Mouse (Mus musculus): ENCODE data around the gene 1600015I10Rik. TPM values are rescaled to one million over a fixed set of nuclear protein-coding genes. Genes with fewer than 3 reads are reported as not detected.

Gene 1600015I10Rik
- polyA plus RNA-seq, 1 experiment from 2014 or later, result 0.14 TPM

DNA sequence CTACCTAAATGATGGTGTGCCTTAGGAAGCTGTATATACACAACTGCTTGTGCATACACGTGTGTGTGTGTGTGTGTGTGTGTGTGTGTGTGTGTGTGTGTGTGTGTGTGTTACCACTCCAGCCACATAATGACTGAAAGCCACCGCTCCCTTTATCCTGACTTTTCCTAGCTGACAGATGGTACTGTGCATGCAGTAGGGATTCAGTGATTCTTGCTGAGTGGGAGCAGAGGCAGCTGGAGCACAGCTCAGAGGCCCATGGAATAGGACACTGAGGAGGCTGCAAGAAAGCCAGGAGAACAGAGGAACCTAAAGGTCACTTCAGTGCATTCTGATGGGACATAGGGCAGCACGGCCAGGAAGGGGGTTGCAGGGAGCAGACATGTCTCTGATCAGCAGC lies 52.6 kb downstream of the 1600015I10Rik start:
- WGBS (ENCODE audit: insufficient replicate concordance), result 63% methylated on average over 3 of the region's 3 CpGs
- Histone ChIP-seq H3K4me1 (ENCODE audit: control insufficient read depth, insufficient read depth, low read length) (no peaks in the 10 kb centered on the region), H3K9ac (ENCODE audit: low read depth, low read length) (no peak overlapping the region), H3K36me3 (ENCODE audit: control insufficient read depth, insufficient read depth, low read length) (no peaks in the 10 kb centered on the region), H3K4me2 (no peak overlapping the region), H3K27me3 (ENCODE audit: control insufficient read depth, insufficient read depth, low read length) (no peaks in the 10 kb centered on the region), H3K27ac (ENCODE audit: low read depth, low read length) (no peak overlapping the region), H3K4me3 (ENCODE audit: low read depth, low read length) (no peak overlapping the region), H3K9me3 (replicated peaks; ENCODE audit: control insufficient read depth, low read length) (no peaks in the 10 kb centered on the region)
- no peak for ATAC-seq (replicated peaks; ENCODE audit: insufficient number of reproducible peaks, low FRiP score, low TSS enrichment)

Other genes with a start within 250 kb of the 1600015I10Rik start
- gene Gimap4, start 245.3 kb upstream of the 1600015I10Rik start, polyA plus RNA-seq (2014; fragmentation: Nextera tagmentation; extraction: Ambion mirVana), result 8.6 and 10.0 TPM in 2 replicates
- gene Gimap6, start 221.7 kb upstream of the 1600015I10Rik start, polyA plus RNA-seq (2014; fragmentation: Nextera tagmentation; extraction: Ambion mirVana), result 30.5 and 30.6 TPM in 2 replicates
- gene Gm28053, start 211.3 kb upstream of the 1600015I10Rik start, polyA plus RNA-seq (2014; fragmentation: Nextera tagmentation; extraction: Ambion mirVana), result 2.6 and 4.8 TPM in 2 replicates
- not detected in 2 replicates for gene Gimap7, start 211.3 kb upstream of the 1600015I10Rik start, polyA plus RNA-seq (2014; fragmentation: Nextera tagmentation; extraction: Ambion mirVana)
- gene Gimap1, start 190.8 kb upstream of the 1600015I10Rik start, polyA plus RNA-seq (2014; fragmentation: Nextera tagmentation; extraction: Ambion mirVana), result 17.6 and 22.5 TPM in 2 replicates
- gene Gimap5, start 183.7 kb upstream of the 1600015I10Rik start, polyA plus RNA-seq (2014; fragmentation: Nextera tagmentation; extraction: Ambion mirVana), result 5.3 and 5.9 TPM in 2 replicates
- not detected in 2 replicates for gene Gimap3, start 159.0 kb upstream of the 1600015I10Rik start, polyA plus RNA-seq (2014; fragmentation: Nextera tagmentation; extraction: Ambion mirVana)
- gene Tmem176a, start 89.0 kb upstream of the 1600015I10Rik start, polyA plus RNA-seq (2014; fragmentation: Nextera tagmentation; extraction: Ambion mirVana), result 104 and 108 TPM in 2 replicates
- gene Tmem176b, start 88.4 kb upstream of the 1600015I10Rik start, polyA plus RNA-seq (2014; fragmentation: Nextera tagmentation; extraction: Ambion mirVana), result 219 and 237 TPM in 2 replicates
- gene Aoc1, start 57.0 kb upstream of the 1600015I10Rik start, polyA plus RNA-seq (2014; fragmentation: Nextera tagmentation; extraction: Ambion mirVana), result not detected in 2 replicates
- not detected in 2 replicates for gene Doxl2, start 45.1 kb downstream of the 1600015I10Rik start, polyA plus RNA-seq (2014; fragmentation: Nextera tagmentation; extraction: Ambion mirVana)
- gene Svs1, start 57.0 kb downstream of the 1600015I10Rik start, polyA plus RNA-seq (2014; fragmentation: Nextera tagmentation; extraction: Ambion mirVana), result 0.07 TPM in 1 of 2 replicates, not detected in the other
- gene Gpnmb, start 106.7 kb downstream of the 1600015I10Rik start, polyA plus RNA-seq (2014; fragmentation: Nextera tagmentation; extraction: Ambion mirVana), result 0.09 and 0.62 TPM in 2 replicates
- gene Malsu1, start 143.9 kb downstream of the 1600015I10Rik start, polyA plus RNA-seq (2014; fragmentation: Nextera tagmentation; extraction: Ambion mirVana), result 52.3 and 54.5 TPM in 2 replicates

Data from heart, embryonic 11.5 days (tissue).